Mouse (Mus musculus) midbrain, embryonic 16.5 days (tissue): ENCODE results near the gene Rbm34. TPM values are rescaled to one million over a fixed set of nuclear protein-coding genes. Genes with fewer than 3 reads are reported as not detected.
A peak's percentile ranks its signal among the peaks of the same experiment; 100 is the strongest.

Source experiments
- ATAC-seq: fragments of 200-750 bp; cut with Nextera tagmentation; 2 replicates; pipeline ENCODE4 v1.8.0; 2017; ENCODE audit warnings: moderate TSS enrichment
- H3K27ac ChIP-seq: fragments of 300-500 bp; sonication (generic); 2 replicates; pipeline ENCODE4 v1.5.1; 2014; ENCODE audit warnings: mild to moderate bottlenecking, low read length, mixed read lengths
- H3K27me3 ChIP-seq: fragments of 300-500 bp; sonication (generic); 2 replicates; pipeline ENCODE4 v1.6.1; 2014; ENCODE audit warnings: low read depth, low read length, mixed read lengths; ENCODE audit not compliant: control insufficient read depth, insufficient read depth
- H3K36me3 ChIP-seq: fragments of 300-500 bp; sonication (generic); 2 replicates; pipeline ENCODE4 v1.6.1; 2014; ENCODE audit warnings: mild to moderate bottlenecking, low read length, moderate library complexity, mixed read lengths; ENCODE audit not compliant: control insufficient read depth, insufficient read depth
- H3K4me1 ChIP-seq: fragments of 300-500 bp; sonication (generic); 2 replicates; pipeline ENCODE4 v1.6.1; 2014; ENCODE audit warnings: mild to moderate bottlenecking, low read length, mixed read lengths; ENCODE audit not compliant: control insufficient read depth, insufficient read depth
- H3K4me2 ChIP-seq: fragments of 300-500 bp; sonication (generic); 2 replicates; pipeline ENCODE4 v1.6.1; 2014; ENCODE audit warnings: mild to moderate bottlenecking, low read length, mixed read lengths
- H3K4me3 ChIP-seq: fragments of 300-500 bp; sonication (generic); 2 replicates; pipeline ENCODE4 v1.5.1; 2014; ENCODE audit warnings: low read depth, mild to moderate bottlenecking, low read length, moderate library complexity, mixed read lengths
- H3K9ac ChIP-seq: fragments of 300-500 bp; sonication (generic); 2 replicates; pipeline ENCODE4 v1.6.1; 2014; ENCODE audit warnings: low read depth, low read length, mixed read lengths
- H3K9me3 ChIP-seq: fragments of 300-500 bp; sonication (generic); replicated peaks from 2 replicates; pipeline ENCODE4 v1.6.1; 2014; ENCODE audit warnings: mild to moderate bottlenecking, low read length, mixed read lengths; ENCODE audit not compliant: control insufficient read depth, poor library complexity, severe bottlenecking
- WGBS: fragments of 180-500 bp; shearing (Covaris S2); extraction: QIAGEN DNeasy Blood & Tissue Kit; methylation state at CpG from one replicate; pipeline ENCODE4 v1.1.7; 2014; 5-methylcytosine and 5-hydroxymethylcytosine counted together
- polyA plus RNA-seq: library from polyadenylated mRNA; unstranded; fragments of >200 nt; fragmentation: Nextera tagmentation; extraction: Ambion mirVana; gene quantifications from 2 replicates; pipeline ENCODE4 v1.2.1, GENCODE M21; 2015

The Rbm34 gene
- polyA plus RNA-seq: 21.4 and 26.2 TPM in 2 replicates

GRCm38 (mm10) chr8:126970579-126971313, at the start of gene Rbm34:
TSS of gene Rbm34 (minus strand) at chr8:126971071.
- Histone ChIP-seq H3K27ac (peak within 1 kb of the TSS; percentile 90), H3K36me3 (0 out of 2 replicates have a peak, but pooled peaks cover 6% of the 10 kb centered on the region), H3K4me3 (peak within 1 kb of the TSS; percentile 66), H3K4me1 (peaks cover 11% of the 10 kb centered on the region), H3K9me3 (no peaks in the 10 kb centered on the region), H3K9ac (peak within 1 kb of the TSS; percentile 73), H3K4me2 (peak within 1 kb of the TSS; percentile 93), H3K27me3 (no peaks in the 10 kb centered on the region)
- ATAC-seq: peak; percentile 97
- under 1% methylated on average over 49 of the region's 50 CpGs for WGBS

- no peak overlapping the region for H3K27ac ChIP-seq
- no peak overlapping the region for H3K4me3 ChIP-seq
- WGBS: 54% methylated on average over 9 of the region's 9 CpGs
- no peaks in the 10 kb centered on the region for H3K9me3 ChIP-seq
- H3K4me1 ChIP-seq: no peaks in the 10 kb centered on the region
- no peak overlapping the region for H3K4me2 ChIP-seq
- no peaks in the 10 kb centered on the region for H3K36me3 ChIP-seq
- ATAC-seq: no peak
- no peak overlapping the region for H3K9ac ChIP-seq
- H3K27me3 ChIP-seq: no peaks in the 10 kb centered on the region
Measured at GRCm38 (mm10) chr8:127011668-127012067, 40.8 kb upstream of the Rbm34 start.

GRCm38 (mm10) chr8:126994506-126994905, 23.6 kb upstream of the Rbm34 start:
- Histone ChIP-seq H3K27me3 (no peaks in the 10 kb centered on the region), H3K36me3 (no peaks in the 10 kb centered on the region), H3K9me3 (no peaks in the 10 kb centered on the region), H3K27ac (no peak overlapping the region), H3K9ac (no peak overlapping the region), H3K4me2 (no peak overlapping the region), H3K4me3 (no peak overlapping the region), H3K4me1 (no peaks in the 10 kb centered on the region)
- 69% methylated on average over 1 of the region's 1 CpGs for WGBS
- no peak for ATAC-seq

- ATAC-seq: no peak
- H3K27me3 ChIP-seq: no peaks in the 10 kb centered on the region; the same call in 1 of the 2 replicates
- no peak overlapping the region for H3K4me3 ChIP-seq
- H3K36me3 ChIP-seq: no peaks in the 10 kb centered on the region
- 75% methylated on average over 5 of the region's 5 CpGs for WGBS
- H3K4me2 ChIP-seq: no peak overlapping the region
- H3K4me1 ChIP-seq: no peaks in the 10 kb centered on the region
- no peak overlapping the region for H3K9ac ChIP-seq
- H3K27ac ChIP-seq: no peak overlapping the region
- no peaks in the 10 kb centered on the region for H3K9me3 ChIP-seq
Measured at GRCm38 (mm10) chr8:126989363-126990153, 18.7 kb upstream of the Rbm34 start.

GRCm38 (mm10) chr8:126988346-126989006, 17.6 kb upstream of the Rbm34 start:
- H3K9ac ChIP-seq: no peak overlapping the region
- no peak for ATAC-seq
- H3K4me3 ChIP-seq: no peak overlapping the region
- no peaks in the 10 kb centered on the region for H3K9me3 ChIP-seq
- 56% methylated on average over 16 of the region's 16 CpGs for WGBS
- no peak overlapping the region for H3K4me2 ChIP-seq
- H3K27me3 ChIP-seq: no peaks in the 10 kb centered on the region; the same call in 1 of the 2 replicates
- H3K27ac ChIP-seq: no peak overlapping the region
- no peaks in the 10 kb centered on the region for H3K36me3 ChIP-seq
- H3K4me1 ChIP-seq: no peaks in the 10 kb centered on the region

DNA sequence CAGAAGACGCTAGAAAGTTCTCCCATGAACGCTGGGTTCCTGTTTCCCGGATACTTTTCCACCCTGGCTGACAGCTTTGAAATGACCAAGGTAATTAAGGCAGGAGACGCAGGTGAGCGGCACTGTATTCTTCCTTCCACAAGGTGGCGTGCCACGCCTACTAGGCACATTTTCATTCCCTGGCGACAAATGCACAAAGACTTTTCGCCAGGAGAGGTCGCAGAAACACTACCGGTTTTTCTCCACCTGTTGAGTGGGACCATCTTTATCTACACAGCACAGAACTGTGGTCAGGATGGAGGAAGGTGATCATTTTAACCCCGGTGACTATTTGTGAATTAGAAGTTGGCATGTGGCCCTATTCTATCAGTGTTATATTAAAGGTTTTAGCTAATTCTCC, 15.6 kb upstream of the Rbm34 start:
- Histone ChIP-seq H3K27me3 (no peaks in the 10 kb centered on the region; the same call in 1 of the 2 replicates), H3K9me3 (no peaks in the 10 kb centered on the region), H3K4me1 (no peaks in the 10 kb centered on the region), H3K36me3 (no peaks in the 10 kb centered on the region), H3K4me2 (0 out of 2 replicates have a peak overlapping the region, but pooled peaks have one; percentile 31), H3K4me3 (no peak overlapping the region), H3K27ac (no peak overlapping the region), H3K9ac (no peak overlapping the region)
- WGBS: 3% methylated on average over 12 of the region's 12 CpGs
- ATAC-seq: peak; percentile 71; the same call in 1 of the 2 replicates

GRCm38 (mm10) chr8:126980046-126980445, 9.2 kb upstream of the Rbm34 start:
- H3K9ac ChIP-seq: no peak overlapping the region
- H3K4me2 ChIP-seq: no peak overlapping the region
- no peaks in the 10 kb centered on the region for H3K9me3 ChIP-seq
- H3K4me3 ChIP-seq: no peak overlapping the region
- 72% methylated on average over 5 of the region's 5 CpGs for WGBS
- H3K36me3 ChIP-seq: no peaks in the 10 kb centered on the region
- H3K27ac ChIP-seq: no peak overlapping the region
- no peak for ATAC-seq
- peaks cover 8% of the 10 kb centered on the region for H3K27me3 ChIP-seq
- H3K4me1 ChIP-seq: no peaks in the 10 kb centered on the region

- H3K9ac ChIP-seq: no peak overlapping the region
- WGBS: 29% methylated on average over 27 of the region's 27 CpGs
- no peaks in the 10 kb centered on the region for H3K9me3 ChIP-seq
- peak overlapping the region; percentile 31 for H3K4me2 ChIP-seq
- H3K27me3 ChIP-seq: peaks cover 8% of the 10 kb centered on the region
- no peak for ATAC-seq
- no peaks in the 10 kb centered on the region for H3K4me1 ChIP-seq
- H3K27ac ChIP-seq: no peak overlapping the region
- H3K36me3 ChIP-seq: no peaks in the 10 kb centered on the region
- H3K4me3 ChIP-seq: peak overlapping the region; percentile 22; the same call in 1 of the 2 replicates
Measured at GRCm38 (mm10) chr8:126979091-126979920, 8.4 kb upstream of the Rbm34 start.
